Mouse (Mus musculus): ENCODE results near the gene Rpl21.
"Not testable (repeated sequence)": the region's sequence is repeated elsewhere in the genome, so short reads cannot be mapped to it uniquely, and the experiment has no call there.

Gene Rpl21

GRCm38 (mm10) chr5:146867946-146868314 is 35.2 kb downstream of the Rpl21 start:
- DNase-seq (ENCODE audit: low spot score) = no peak

GRCm38 (mm10) chr5:146872981-146873631 is 40.4 kb downstream of the Rpl21 start:
- DNase-seq (ENCODE audit: low spot score) = no peak

GRCm38 (mm10) chr5:146876024-146876423 is 43.3 kb downstream of the Rpl21 start:
- no peak for DNase-seq (ENCODE audit: low spot score)

- not testable (repeated sequence) for DNase-seq (ENCODE audit: low spot score)
These were observed 45.2 kb downstream of the Rpl21 start for GRCm38 (mm10) chr5:146877882-146878281.

GRCm38 (mm10) chr5:146882261-146882660 is 49.6 kb downstream of the Rpl21 start:
- no peak for DNase-seq (ENCODE audit: low spot score)

GRCm38 (mm10) chr5:146883053-146883452 is 50.4 kb downstream of the Rpl21 start:
- no peak for DNase-seq (ENCODE audit: low spot score)

- DNase-seq (ENCODE audit: low spot score) = no peak
These were observed 51.0 kb downstream of the Rpl21 start for GRCm38 (mm10) chr5:146883486-146884272.

All from c-Kit-positive CD71-positive TER-119-positive erythroid progenitor cells, embryonic 14.5 days (primary cell).